Mouse (Mus musculus): Measurements from ENCODE around the gene Gm42906. TPM values are rescaled to one million over a fixed set of nuclear protein-coding genes. Genes with fewer than 3 reads are reported as not detected.

Gene Gm42906
- polyA plus RNA-seq (2014; fragmentation: Nextera tagmentation; extraction: Ambion mirVana) = not detected in 2 replicates

- Histone ChIP-seq H3K4me2 (replicated peaks; ENCODE audit: low read depth, low read length) (no peak within 1 kb of the TSS), H3K27me3 (ENCODE audit: control insufficient read depth, insufficient read depth, low read length) (no peaks in the 10 kb centered on the region), H3K27ac (ENCODE audit: low read depth, low read length) (no peak within 1 kb of the TSS), H3K9me3 (ENCODE audit: control insufficient read depth, low read length) (no peaks in the 10 kb centered on the region), H3K9ac (ENCODE audit: low read depth, low read length) (no peak within 1 kb of the TSS), H3K36me3 (ENCODE audit: control insufficient read depth, insufficient read depth, low read length) (no peaks in the 10 kb centered on the region), H3K4me1 (replicated peaks; ENCODE audit: control insufficient read depth, insufficient read depth, low read length) (no peaks in the 10 kb centered on the region), H3K4me3 (ENCODE audit: low read depth, low read length) (no peak within 1 kb of the TSS)
- WGBS = 61% methylated on average over 3 of the region's 3 CpGs
- DNase-seq (ENCODE audit: low spot score) (no peak), ATAC-seq (ENCODE audit: low FRiP score) (no peak)
These were observed at the start of gene Gm42906 for GRCm38 (mm10) chr5:151428113-151428756. Gm42906 (minus strand) TSS chr5:151428163.

- ATAC-seq (ENCODE audit: low FRiP score) = no peak
- Histone ChIP-seq H3K27me3 (ENCODE audit: control insufficient read depth, insufficient read depth, low read length) (no peaks in the 10 kb centered on the region), H3K27ac (ENCODE audit: low read depth, low read length) (no peak overlapping the region), H3K9ac (ENCODE audit: low read depth, low read length) (no peak overlapping the region), H3K4me1 (replicated peaks; ENCODE audit: control insufficient read depth, insufficient read depth, low read length) (no peaks in the 10 kb centered on the region), H3K4me2 (replicated peaks; ENCODE audit: low read depth, low read length) (no peak overlapping the region), H3K4me3 (ENCODE audit: low read depth, low read length) (no peak overlapping the region), H3K36me3 (ENCODE audit: control insufficient read depth, insufficient read depth, low read length) (no peaks in the 10 kb centered on the region), H3K9me3 (ENCODE audit: control insufficient read depth, low read length) (no peaks in the 10 kb centered on the region)
- DNase-seq (ENCODE audit: low spot score) = no peak
These were observed 17.7 kb upstream of the Gm42906 start for GRCm38 (mm10) chr5:151445695-151446094.

- Histone ChIP-seq H3K4me1 (replicated peaks; ENCODE audit: control insufficient read depth, insufficient read depth, low read length) (no peaks in the 10 kb centered on the region), H3K27me3 (ENCODE audit: control insufficient read depth, insufficient read depth, low read length) (no peaks in the 10 kb centered on the region), H3K9me3 (ENCODE audit: control insufficient read depth, low read length) (no peaks in the 10 kb centered on the region), H3K4me2 (replicated peaks; ENCODE audit: low read depth, low read length) (no peak overlapping the region), H3K36me3 (ENCODE audit: control insufficient read depth, insufficient read depth, low read length) (no peaks in the 10 kb centered on the region), H3K4me3 (ENCODE audit: low read depth, low read length) (no peak overlapping the region), H3K27ac (ENCODE audit: low read depth, low read length) (no peak overlapping the region), H3K9ac (ENCODE audit: low read depth, low read length) (no peak overlapping the region)
- ATAC-seq (ENCODE audit: low FRiP score) (no peak), DNase-seq (ENCODE audit: low spot score) (no peak)
These were observed 7.1 kb upstream of the Gm42906 start for GRCm38 (mm10) chr5:151435106-151435505.

- H3K9me3 ChIP-seq (ENCODE audit: control insufficient read depth, low read length) = no peaks in the 10 kb centered on the region
- no peaks in the 10 kb centered on the region for H3K4me1 ChIP-seq (replicated peaks; ENCODE audit: control insufficient read depth, insufficient read depth, low read length)
- no peak overlapping the region for H3K27ac ChIP-seq (ENCODE audit: low read depth, low read length)
- no peak overlapping the region for H3K9ac ChIP-seq (ENCODE audit: low read depth, low read length)
- DNase-seq (ENCODE audit: low spot score) (no peak), ATAC-seq (ENCODE audit: low FRiP score) (no peak)
- H3K4me3 ChIP-seq (ENCODE audit: low read depth, low read length) = no peak overlapping the region
- H3K4me2 ChIP-seq (replicated peaks; ENCODE audit: low read depth, low read length) = no peak overlapping the region
- 81% methylated on average over 3 of the region's 3 CpGs for WGBS
- H3K27me3 ChIP-seq (ENCODE audit: control insufficient read depth, insufficient read depth, low read length) = no peaks in the 10 kb centered on the region
- no peaks in the 10 kb centered on the region for H3K36me3 ChIP-seq (ENCODE audit: control insufficient read depth, insufficient read depth, low read length)
These were observed 1.5 kb downstream of the Gm42906 start for GRCm38 (mm10) chr5:151426466-151426865.

- Histone ChIP-seq H3K36me3 (ENCODE audit: control insufficient read depth, insufficient read depth, low read length) (no peaks in the 10 kb centered on the region), H3K4me2 (replicated peaks; ENCODE audit: low read depth, low read length) (no peak overlapping the region), H3K27ac (ENCODE audit: low read depth, low read length) (no peak overlapping the region), H3K9ac (ENCODE audit: low read depth, low read length) (no peak overlapping the region), H3K9me3 (ENCODE audit: control insufficient read depth, low read length) (no peaks in the 10 kb centered on the region), H3K4me3 (ENCODE audit: low read depth, low read length) (no peak overlapping the region), H3K4me1 (replicated peaks; ENCODE audit: control insufficient read depth, insufficient read depth, low read length) (no peaks in the 10 kb centered on the region), H3K27me3 (ENCODE audit: control insufficient read depth, insufficient read depth, low read length) (no peaks in the 10 kb centered on the region)
- WGBS = 90% methylated on average over 6 of the region's 6 CpGs
- DNase-seq (ENCODE audit: low spot score) (no peak), ATAC-seq (ENCODE audit: low FRiP score) (no peak)
These were observed 5.3 kb downstream of the Gm42906 start for GRCm38 (mm10) chr5:151422692-151423091.

- 75% methylated on average over 7 of the region's 7 CpGs for WGBS
- Histone ChIP-seq H3K27ac (ENCODE audit: low read depth, low read length) (no peak overlapping the region), H3K27me3 (ENCODE audit: control insufficient read depth, insufficient read depth, low read length) (no peaks in the 10 kb centered on the region), H3K4me3 (ENCODE audit: low read depth, low read length) (no peak overlapping the region), H3K9ac (ENCODE audit: low read depth, low read length) (no peak overlapping the region), H3K36me3 (ENCODE audit: control insufficient read depth, insufficient read depth, low read length) (no peaks in the 10 kb centered on the region), H3K4me1 (replicated peaks; ENCODE audit: control insufficient read depth, insufficient read depth, low read length) (no peaks in the 10 kb centered on the region), H3K9me3 (ENCODE audit: control insufficient read depth, low read length) (no peaks in the 10 kb centered on the region), H3K4me2 (replicated peaks; ENCODE audit: low read depth, low read length) (no peak overlapping the region)
- no peak for DNase-seq (ENCODE audit: low spot score)
- no peak for ATAC-seq (ENCODE audit: low FRiP score)
These were observed 6.1 kb downstream of the Gm42906 start for GRCm38 (mm10) chr5:151421859-151422258.

GRCm38 (mm10) chr5:151418551-151418950 lies 9.4 kb downstream of the Gm42906 start:
- DNase-seq (ENCODE audit: low spot score) (no peak), ATAC-seq (ENCODE audit: low FRiP score) (no peak)
- H3K9ac ChIP-seq (ENCODE audit: low read depth, low read length) = no peak overlapping the region
- H3K27ac ChIP-seq (ENCODE audit: low read depth, low read length) = no peak overlapping the region
- WGBS = 89% methylated on average over 2 of the region's 2 CpGs
- H3K4me2 ChIP-seq (replicated peaks; ENCODE audit: low read depth, low read length) = no peak overlapping the region
- no peak overlapping the region for H3K4me3 ChIP-seq (ENCODE audit: low read depth, low read length)
- H3K36me3 ChIP-seq (ENCODE audit: control insufficient read depth, insufficient read depth, low read length) = no peaks in the 10 kb centered on the region
- H3K9me3 ChIP-seq (ENCODE audit: control insufficient read depth, low read length) = no peaks in the 10 kb centered on the region
- no peaks in the 10 kb centered on the region for H3K4me1 ChIP-seq (replicated peaks; ENCODE audit: control insufficient read depth, insufficient read depth, low read length)
- no peaks in the 10 kb centered on the region for H3K27me3 ChIP-seq (ENCODE audit: control insufficient read depth, insufficient read depth, low read length)

GRCm38 (mm10) chr5:151417421-151418038 lies 10.4 kb downstream of the Gm42906 start:
- no peak overlapping the region for H3K9ac ChIP-seq (ENCODE audit: low read depth, low read length)
- no peaks in the 10 kb centered on the region for H3K4me1 ChIP-seq (replicated peaks; ENCODE audit: control insufficient read depth, insufficient read depth, low read length)
- H3K36me3 ChIP-seq (ENCODE audit: control insufficient read depth, insufficient read depth, low read length) = no peaks in the 10 kb centered on the region
- no peak overlapping the region for H3K27ac ChIP-seq (ENCODE audit: low read depth, low read length)
- no peak overlapping the region for H3K4me2 ChIP-seq (replicated peaks; ENCODE audit: low read depth, low read length)
- H3K4me3 ChIP-seq (ENCODE audit: low read depth, low read length) = no peak overlapping the region
- 69% methylated on average over 2 of the region's 2 CpGs for WGBS
- H3K9me3 ChIP-seq (ENCODE audit: control insufficient read depth, low read length) = no peaks in the 10 kb centered on the region
- DNase-seq (ENCODE audit: low spot score) = no peak
- no peak for ATAC-seq (ENCODE audit: low FRiP score)
- H3K27me3 ChIP-seq (ENCODE audit: control insufficient read depth, insufficient read depth, low read length) = no peaks in the 10 kb centered on the region

- H3K4me1 ChIP-seq (replicated peaks; ENCODE audit: control insufficient read depth, insufficient read depth, low read length) = no peaks in the 10 kb centered on the region
- no peak overlapping the region for H3K9ac ChIP-seq (ENCODE audit: low read depth, low read length)
- no peaks in the 10 kb centered on the region for H3K9me3 ChIP-seq (ENCODE audit: control insufficient read depth, low read length)
- ATAC-seq (ENCODE audit: low FRiP score) = no peak
- WGBS = 43% methylated on average over 1 of the region's 1 CpGs
- H3K4me2 ChIP-seq (replicated peaks; ENCODE audit: low read depth, low read length) = no peak overlapping the region
- H3K4me3 ChIP-seq (ENCODE audit: low read depth, low read length) = no peak overlapping the region
- no peak for DNase-seq (ENCODE audit: low spot score)
- H3K27ac ChIP-seq (ENCODE audit: low read depth, low read length) = no peak overlapping the region
- H3K36me3 ChIP-seq (ENCODE audit: control insufficient read depth, insufficient read depth, low read length) = no peaks in the 10 kb centered on the region
- H3K27me3 ChIP-seq (ENCODE audit: control insufficient read depth, insufficient read depth, low read length) = no peaks in the 10 kb centered on the region
These were observed 11.0 kb downstream of the Gm42906 start for GRCm38 (mm10) chr5:151416988-151417387.

Measured in hindbrain, embryonic 11.5 days (tissue).